Mouse (Mus musculus): ENCODE data around the gene 9530068E07Rik. TPM values are rescaled to one million over a fixed set of nuclear protein-coding genes. Genes with fewer than 3 reads are reported as not detected.
"Not testable (repeated sequence)": the region's sequence is repeated elsewhere in the genome, so short reads cannot be mapped to it uniquely, and the experiment has no call there.

The 9530068E07Rik gene
- total RNA-seq, 4 experiments from 2014 or later, result 55.4 to 66.6 (median 57.7) TPM

- DNase-seq (ENCODE audit: low spot score in 2 of 2), result no peak
These were observed 22.4 kb upstream of the 9530068E07Rik start for GRCm38 (mm10) chr11:52373841-52374240.

- DNase-seq (ENCODE audit: low spot score in 2 of 2), result no peak
These were observed 21.9 kb upstream of the 9530068E07Rik start for GRCm38 (mm10) chr11:52374340-52374739.

GRCm38 (mm10) chr11:52377579-52377978 is 18.6 kb upstream of the 9530068E07Rik start:
- DNase-seq (ENCODE audit: low spot score in 2 of 2), result no peak

GRCm38 (mm10) chr11:52379241-52379640 is 17.0 kb upstream of the 9530068E07Rik start:
- no peak for DNase-seq (ENCODE audit: low spot score in 2 of 2)

- DNase-seq (ENCODE audit: low spot score in 2 of 2), result no peak
These were observed 12.5 kb upstream of the 9530068E07Rik start for GRCm38 (mm10) chr11:52383741-52384140.

GRCm38 (mm10) chr11:52384667-52385066 is 11.6 kb upstream of the 9530068E07Rik start:
- DNase-seq (ENCODE audit: low spot score in 2 of 2), result no peak

- no peak for DNase-seq (ENCODE audit: low spot score in 2 of 2)
These were observed 9.3 kb upstream of the 9530068E07Rik start for GRCm38 (mm10) chr11:52386892-52387291.

- DNase-seq (ENCODE audit: low spot score in 2 of 2), result no peak
These were observed 8.1 kb upstream of the 9530068E07Rik start for GRCm38 (mm10) chr11:52388150-52388549.

- DNase-seq (ENCODE audit: low spot score in 2 of 2), result not testable (repeated sequence)
These were observed 7.2 kb upstream of the 9530068E07Rik start for GRCm38 (mm10) chr11:52388979-52389378.

- no peak for DNase-seq (ENCODE audit: low spot score in 2 of 2)
These were observed 6.3 kb upstream of the 9530068E07Rik start for GRCm38 (mm10) chr11:52389933-52390332.

- DNase-seq (ENCODE audit: low spot score in 2 of 2), result no peak
These were observed 1.7 kb upstream of the 9530068E07Rik start for GRCm38 (mm10) chr11:52394494-52394893.

GRCm38 (mm10) chr11:52395343-52395742 is 885 bp upstream of the 9530068E07Rik start:
- no peak for DNase-seq (ENCODE audit: low spot score in 2 of 2)

GRCm38 (mm10) chr11:52396597-52397188 is 465 bp downstream of the 9530068E07Rik start:
- DNase-seq (ENCODE audit: low spot score in 2 of 2), result peak in 1 of 2 experiments; percentile 29

GRCm38 (mm10) chr11:52397385-52397987 is 1.3 kb downstream of the 9530068E07Rik start:
- DNase-seq (ENCODE audit: low spot score in 2 of 2), result no peak

- DNase-seq (ENCODE audit: low spot score in 2 of 2), result no peak
These were observed 5.2 kb downstream of the 9530068E07Rik start for GRCm38 (mm10) chr11:52401476-52401875.

- DNase-seq (ENCODE audit: low spot score in 2 of 2), result no peak
These were observed 6.3 kb downstream of the 9530068E07Rik start for GRCm38 (mm10) chr11:52402566-52402965.

- no peak for DNase-seq (ENCODE audit: low spot score in 2 of 2)
These were observed 8.0 kb downstream of the 9530068E07Rik start for GRCm38 (mm10) chr11:52404209-52404608.

GRCm38 (mm10) chr11:52405196-52405688 is 9.0 kb downstream of the 9530068E07Rik start:
- DNase-seq (ENCODE audit: low spot score in 2 of 2), result no peak

- no peak for DNase-seq (ENCODE audit: low spot score in 2 of 2)
These were observed 13.1 kb downstream of the 9530068E07Rik start for GRCm38 (mm10) chr11:52409316-52409715.

GRCm38 (mm10) chr11:52418358-52418757 is 22.1 kb downstream of the 9530068E07Rik start:
- DNase-seq (ENCODE audit: low spot score in 2 of 2), result no peak

- no peak for DNase-seq (ENCODE audit: low spot score in 2 of 2)
These were observed 23.0 kb downstream of the 9530068E07Rik start for GRCm38 (mm10) chr11:52419246-52419645.

GRCm38 (mm10) chr11:52419861-52420260 is 23.6 kb downstream of the 9530068E07Rik start:
- DNase-seq (ENCODE audit: low spot score in 2 of 2), result no peak

All from left cerebral cortex, adult 8-10 months (tissue).